Mouse (Mus musculus) midbrain, embryonic 11.5 days (tissue): ENCODE data around the gene Ccdc107. TPM values are rescaled to one million over a fixed set of nuclear protein-coding genes. Genes with fewer than 3 reads are reported as not detected.
A peak's percentile ranks its signal among the peaks of the same experiment; 100 is the strongest.

ENCODE experiments used
- ATAC-seq: fragments of 200-750 bp; cut with Nextera tagmentation; 2 replicates; pipeline ENCODE4 v1.8.0; 2017; ENCODE audit warnings: moderate TSS enrichment, moderate library complexity; ENCODE audit not compliant: low FRiP score
- DNase-seq: peaks from one replicate; pipeline ENCODE4 v3.0.0; 2015; ENCODE audit warnings: low spot score; ENCODE audit errors: missing footprints
- H3K27ac ChIP-seq: fragments of 300-500 bp; sonication (generic); 2 replicates; pipeline ENCODE4 v1.5.1; 2014; ENCODE audit warnings: low read depth, low read length
- H3K27me3 ChIP-seq: fragments of 300-500 bp; sonication (generic); 2 replicates; pipeline ENCODE4 v1.6.1; 2014; ENCODE audit warnings: mild to moderate bottlenecking, low read length, moderate library complexity, mixed read lengths; ENCODE audit not compliant: control insufficient read depth, insufficient read depth
- H3K36me3 ChIP-seq: fragments of 300-500 bp; sonication (generic); 2 replicates; pipeline ENCODE4 v1.6.1; 2014; ENCODE audit warnings: mild to moderate bottlenecking, low read length, moderate library complexity, mixed read lengths; ENCODE audit not compliant: control insufficient read depth, insufficient read depth
- H3K4me1 ChIP-seq: fragments of 300-500 bp; sonication (generic); 2 replicates; pipeline ENCODE4 v1.6.1; 2014; ENCODE audit warnings: low read length; ENCODE audit not compliant: control insufficient read depth, insufficient read depth
- H3K4me2 ChIP-seq: fragments of 300-500 bp; sonication (generic); 2 replicates; pipeline ENCODE4 v1.6.1; 2014; ENCODE audit warnings: mild to moderate bottlenecking, moderate library complexity
- H3K4me3 ChIP-seq: fragments of 300-500 bp; sonication (generic); 2 replicates; pipeline ENCODE4 v1.5.1; 2014; ENCODE audit warnings: low read depth, low read length
- H3K9ac ChIP-seq: fragments of 300-500 bp; sonication (generic); 2 replicates; pipeline ENCODE4 v1.6.1; 2014; ENCODE audit warnings: low read length
- H3K9me3 ChIP-seq: fragments of 300-500 bp; sonication (generic); 2 replicates; pipeline ENCODE4 v1.6.1; 2016; ENCODE audit warnings: low read length; ENCODE audit not compliant: control insufficient read depth
- WGBS: fragments of 180-500 bp; shearing (Covaris S2); extraction: QIAGEN DNeasy Blood & Tissue Kit; methylation state at CpG from one replicate; pipeline ENCODE4 v1.1.7; 2014; 5-methylcytosine and 5-hydroxymethylcytosine counted together
- polyA plus RNA-seq: library from polyadenylated mRNA; unstranded; fragments of >200 nt; fragmentation: Nextera tagmentation; extraction: Ambion mirVana; gene quantifications from 2 replicates; pipeline ENCODE4 v1.2.1, GENCODE M21; 2014

Ccdc107 gene
- polyA plus RNA-seq, 1 experiment from 2014 or later: 48.8 TPM

GRCm38 (mm10) chr4:43463102-43463501, 29.6 kb upstream of the Ccdc107 start:
- H3K4me2 ChIP-seq: no peak overlapping the region
- 93% methylated on average over 5 of the region's 5 CpGs for WGBS
- DNase-seq (no peak), ATAC-seq (no peak)
- no peak overlapping the region for H3K4me3 ChIP-seq
- no peaks in the 10 kb centered on the region for H3K9me3 ChIP-seq
- no peak overlapping the region for H3K27ac ChIP-seq
- H3K27me3 ChIP-seq: no peaks in the 10 kb centered on the region
- no peaks in the 10 kb centered on the region for H3K36me3 ChIP-seq
- no peak overlapping the region for H3K9ac ChIP-seq
- H3K4me1 ChIP-seq: no peaks in the 10 kb centered on the region

- H3K27me3 ChIP-seq: no peaks in the 10 kb centered on the region
- 86% methylated on average over 6 of the region's 6 CpGs for WGBS
- DNase-seq: no peak
These were observed 26.8 kb upstream of the Ccdc107 start for GRCm38 (mm10) chr4:43465935-43466334.

GRCm38 (mm10) chr4:43466872-43467271, 25.8 kb upstream of the Ccdc107 start:
- WGBS: 92% methylated on average over 7 of the region's 7 CpGs
- H3K27ac ChIP-seq: no peak overlapping the region
- no peak overlapping the region for H3K4me3 ChIP-seq
- no peak overlapping the region for H3K4me2 ChIP-seq
- no peak for ATAC-seq
- no peaks in the 10 kb centered on the region for H3K27me3 ChIP-seq
- no peak overlapping the region for H3K9ac ChIP-seq
- H3K9me3 ChIP-seq: no peaks in the 10 kb centered on the region
- no peaks in the 10 kb centered on the region for H3K36me3 ChIP-seq
- no peaks in the 10 kb centered on the region for H3K4me1 ChIP-seq
- DNase-seq: no peak

More at GRCm38 (mm10) chr4:43465935-43466334, 26.8 kb upstream of the Ccdc107 start:
- Histone ChIP-seq H3K9ac (no peak overlapping the region), H3K4me2 (no peak overlapping the region), H3K36me3 (no peaks in the 10 kb centered on the region), H3K9me3 (no peaks in the 10 kb centered on the region), H3K4me3 (no peak overlapping the region), H3K4me1 (no peaks in the 10 kb centered on the region), H3K27ac (no peak overlapping the region)
- no peak for ATAC-seq

- H3K36me3 ChIP-seq: no peaks in the 10 kb centered on the region
- no peaks in the 10 kb centered on the region for H3K9me3 ChIP-seq
- WGBS: 93% methylated on average over 10 of the region's 10 CpGs
- no peak overlapping the region for H3K4me3 ChIP-seq
- H3K4me1 ChIP-seq: no peaks in the 10 kb centered on the region
- no peak overlapping the region for H3K4me2 ChIP-seq
- ATAC-seq (no peak), DNase-seq (no peak)
- no peak overlapping the region for H3K27ac ChIP-seq
- H3K9ac ChIP-seq: no peak overlapping the region
- no peaks in the 10 kb centered on the region for H3K27me3 ChIP-seq
These were observed 22.4 kb upstream of the Ccdc107 start for GRCm38 (mm10) chr4:43470301-43470700.

GRCm38 (mm10) chr4:43473636-43474035, 19.1 kb upstream of the Ccdc107 start:
- H3K4me3 ChIP-seq: no peak overlapping the region
- no peaks in the 10 kb centered on the region for H3K9me3 ChIP-seq
- DNase-seq: no peak
- H3K4me1 ChIP-seq: no peaks in the 10 kb centered on the region
- H3K9ac ChIP-seq: no peak overlapping the region
- ATAC-seq: no peak
- 90% methylated on average over 1 of the region's 1 CpGs for WGBS
- no peak overlapping the region for H3K27ac ChIP-seq
- no peak overlapping the region for H3K4me2 ChIP-seq
- no peaks in the 10 kb centered on the region for H3K36me3 ChIP-seq
- no peaks in the 10 kb centered on the region for H3K27me3 ChIP-seq

GRCm38 (mm10) chr4:43476604-43477003, 16.1 kb upstream of the Ccdc107 start:
- no peak for DNase-seq
- Histone ChIP-seq H3K9ac (no peak overlapping the region), H3K4me1 (no peaks in the 10 kb centered on the region), H3K4me3 (no peak overlapping the region), H3K27ac (no peak overlapping the region), H3K9me3 (no peaks in the 10 kb centered on the region), H3K4me2 (no peak overlapping the region), H3K27me3 (no peaks in the 10 kb centered on the region), H3K36me3 (no peaks in the 10 kb centered on the region)
- WGBS: 80% methylated on average over 6 of the region's 6 CpGs
- ATAC-seq: no peak

GRCm38 (mm10) chr4:43477857-43478533, 14.7 kb upstream of the Ccdc107 start:
- H3K4me3 ChIP-seq: peak overlapping the region; percentile 21
- no peaks in the 10 kb centered on the region for H3K4me1 ChIP-seq
- WGBS: 13% methylated on average over 11 of the region's 11 CpGs
- H3K4me2 ChIP-seq: peak overlapping the region; percentile 33
- H3K9me3 ChIP-seq: no peaks in the 10 kb centered on the region
- ATAC-seq (peak; percentile 96), DNase-seq (peak; percentile 96)
- no peak overlapping the region for H3K27ac ChIP-seq
- H3K9ac ChIP-seq: peak overlapping the region; percentile 9; the same call in 1 of the 2 replicates
- H3K27me3 ChIP-seq: no peaks in the 10 kb centered on the region
- H3K36me3 ChIP-seq: no peaks in the 10 kb centered on the region

GRCm38 (mm10) chr4:43478534-43478858, 14.2 kb upstream of the Ccdc107 start:
- no peaks in the 10 kb centered on the region for H3K36me3 ChIP-seq
- peak overlapping the region; percentile 9; the same call in 1 of the 2 replicates for H3K9ac ChIP-seq
- 58% methylated on average over 8 of the region's 8 CpGs for WGBS
- H3K4me3 ChIP-seq: peak overlapping the region; percentile 21
- no peak overlapping the region for H3K27ac ChIP-seq
- no peaks in the 10 kb centered on the region for H3K9me3 ChIP-seq
- H3K4me2 ChIP-seq: peak overlapping the region; percentile 33
- no peak for ATAC-seq
- no peaks in the 10 kb centered on the region for H3K27me3 ChIP-seq
- DNase-seq: no peak
- no peaks in the 10 kb centered on the region for H3K4me1 ChIP-seq

GRCm38 (mm10) chr4:43478906-43479832, 13.5 kb upstream of the Ccdc107 start:
- H3K27ac ChIP-seq: no peak overlapping the region
- WGBS: 48% methylated on average over 24 of the region's 24 CpGs
- H3K36me3 ChIP-seq: no peaks in the 10 kb centered on the region
- DNase-seq: peak; percentile 93
- H3K27me3 ChIP-seq: no peaks in the 10 kb centered on the region
- ATAC-seq: no peak
- no peaks in the 10 kb centered on the region for H3K9me3 ChIP-seq
- H3K4me3 ChIP-seq: no peak overlapping the region
- H3K4me1 ChIP-seq: no peaks in the 10 kb centered on the region
- no peak overlapping the region for H3K4me2 ChIP-seq
- H3K9ac ChIP-seq: no peak overlapping the region
